Mouse (Mus musculus): Measurements from ENCODE around the gene Olfr691.
"Not testable (repeated sequence)": the region's sequence is repeated elsewhere in the genome, so short reads cannot be mapped to it uniquely, and the experiment has no call there.

The Olfr691 gene

DNA sequence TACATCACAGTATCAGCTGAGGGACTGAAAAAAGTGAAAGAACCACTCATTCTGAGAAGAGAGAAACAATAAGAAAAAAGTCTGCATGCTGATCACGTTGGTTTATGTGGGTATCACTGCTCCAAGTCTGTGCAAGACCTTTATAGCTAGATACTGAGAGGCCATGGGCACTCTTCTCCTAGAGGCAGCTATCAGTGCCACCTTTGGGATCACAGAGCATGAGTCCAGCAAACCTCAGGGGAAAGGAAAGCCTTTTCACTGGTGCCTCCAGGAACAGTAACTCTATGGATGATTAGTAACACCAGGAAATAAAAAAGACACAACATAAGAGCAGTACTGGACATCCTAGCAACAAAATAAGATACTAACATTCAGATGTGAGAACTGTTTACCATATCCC is at the start of gene Olfr691:
Gene Olfr691 (minus strand): TSS at position 101 of the 400 bp plus-strand sequence.
- DNase-seq: no peak

DNA sequence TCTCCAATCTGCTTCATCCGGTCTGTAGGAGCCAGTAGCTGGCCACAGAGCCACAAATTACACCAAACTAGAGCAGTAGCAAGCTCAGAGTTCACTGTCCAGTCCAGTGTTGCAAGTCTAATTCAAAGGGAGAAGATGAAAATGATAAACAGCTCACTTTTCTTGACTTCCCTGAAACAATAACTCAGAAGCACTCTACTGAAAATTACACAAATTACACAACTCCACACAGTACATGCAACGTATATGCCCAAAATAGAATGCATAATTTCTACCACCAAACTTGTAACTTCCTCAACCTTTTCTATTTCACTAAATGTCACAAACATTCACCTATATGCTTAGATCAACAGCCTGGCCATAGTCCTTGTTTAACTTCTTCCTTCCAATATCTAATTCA is 48.2 kb upstream of the Olfr691 start:
- DNase-seq: no peak

DNA sequence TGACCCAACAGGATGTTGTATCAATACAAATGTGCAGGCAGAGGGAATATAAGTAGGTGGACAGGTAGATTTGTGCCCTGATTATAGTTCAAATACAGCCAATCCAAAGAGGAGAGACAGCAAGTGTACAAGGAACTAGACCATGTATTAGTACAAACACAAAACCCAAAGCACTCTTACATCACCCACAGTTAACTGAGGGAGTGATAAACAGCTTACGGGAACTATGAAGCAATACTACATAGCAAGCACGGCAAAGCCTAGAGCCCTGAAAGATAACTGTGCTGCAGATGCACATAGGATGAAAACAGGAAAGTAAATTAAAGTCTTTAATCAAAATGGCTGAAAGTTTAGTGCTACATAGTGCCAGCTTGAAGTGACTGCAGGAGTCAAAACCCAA is 45.6 kb upstream of the Olfr691 start:
- DNase-seq: no peak

DNA sequence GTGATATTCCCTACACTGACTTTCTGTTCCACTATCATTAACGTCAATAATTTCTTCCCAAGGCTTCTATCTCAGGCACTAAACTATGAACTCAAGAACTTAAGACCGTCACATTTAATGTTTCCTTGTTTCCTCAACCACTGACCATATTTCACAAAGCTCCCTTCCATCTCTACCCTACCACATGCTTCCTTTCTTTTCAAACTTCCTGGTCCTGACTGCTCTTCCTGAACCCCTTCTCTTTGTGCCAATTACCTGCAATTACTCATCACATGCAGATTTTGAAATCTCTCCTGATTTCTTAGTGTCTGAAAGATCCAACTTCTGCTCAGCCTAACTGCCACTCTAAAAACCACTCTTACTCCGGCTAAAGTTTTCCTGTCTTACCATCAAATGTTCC is 38.3 kb upstream of the Olfr691 start:
- no peak for DNase-seq

DNA sequence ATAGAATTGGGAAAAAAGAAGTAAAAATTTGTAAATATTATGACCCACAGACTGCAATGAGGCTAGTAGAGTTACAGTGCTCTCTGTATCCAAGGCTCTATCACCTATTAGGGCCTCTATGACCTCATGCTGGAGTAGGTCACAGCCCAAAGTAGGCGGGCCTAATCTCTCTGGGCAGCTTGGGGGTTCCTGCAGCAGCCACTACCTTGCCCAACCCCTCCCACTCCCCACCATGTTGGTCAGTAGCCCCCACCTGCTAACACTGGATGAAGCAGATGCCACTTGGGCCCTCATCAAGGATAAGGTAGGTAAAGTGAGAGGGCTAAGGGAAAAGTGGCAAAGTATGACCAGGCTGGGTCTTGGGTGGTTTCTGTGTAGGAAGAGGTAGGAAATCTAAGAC is 32.8 kb upstream of the Olfr691 start, which contains the start of gene Gm5901:
Gene Gm5901 (plus strand): TSS at position 173 of the 400 bp plus-strand sequence.
- DNase-seq: no peak

DNA sequence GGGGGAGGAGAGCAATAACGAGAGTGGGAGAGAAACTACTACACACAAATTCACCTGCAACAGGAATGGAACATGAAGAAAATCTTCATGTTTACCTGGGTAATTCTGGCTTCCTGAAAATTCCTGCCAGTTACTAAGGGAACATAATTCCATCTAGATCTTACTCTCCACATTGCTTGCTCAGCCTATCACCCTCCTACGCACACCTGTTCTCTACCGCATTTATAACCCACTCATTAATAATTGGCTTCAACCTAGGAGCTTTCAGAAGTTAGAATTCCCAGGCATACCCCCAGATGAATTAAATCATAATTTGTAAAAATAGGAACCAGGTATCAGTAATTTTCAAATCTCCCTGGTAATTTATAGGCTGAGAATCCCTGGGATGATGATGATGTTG is 31.9 kb upstream of the Olfr691 start:
- no peak for DNase-seq

DNA sequence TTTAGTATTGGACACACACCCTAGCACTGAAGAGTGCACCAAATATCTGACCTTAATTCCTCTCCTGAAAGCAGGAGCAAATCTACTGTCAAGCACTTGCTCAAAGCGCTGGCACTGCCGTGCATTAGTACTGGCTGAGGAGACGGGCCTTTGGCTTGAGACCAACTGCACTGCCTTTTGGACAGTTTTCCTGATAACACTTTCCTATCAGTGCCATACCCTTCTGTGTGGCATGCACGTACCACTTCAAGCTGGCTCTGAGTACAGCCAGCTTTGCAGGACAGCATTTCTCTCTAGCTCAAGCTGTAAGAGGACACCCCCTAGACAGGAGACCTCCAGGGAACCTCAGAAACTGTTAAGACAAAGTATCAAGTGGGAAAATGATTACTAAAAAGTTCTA is 31.4 kb upstream of the Olfr691 start:
- DNase-seq: no peak

DNA sequence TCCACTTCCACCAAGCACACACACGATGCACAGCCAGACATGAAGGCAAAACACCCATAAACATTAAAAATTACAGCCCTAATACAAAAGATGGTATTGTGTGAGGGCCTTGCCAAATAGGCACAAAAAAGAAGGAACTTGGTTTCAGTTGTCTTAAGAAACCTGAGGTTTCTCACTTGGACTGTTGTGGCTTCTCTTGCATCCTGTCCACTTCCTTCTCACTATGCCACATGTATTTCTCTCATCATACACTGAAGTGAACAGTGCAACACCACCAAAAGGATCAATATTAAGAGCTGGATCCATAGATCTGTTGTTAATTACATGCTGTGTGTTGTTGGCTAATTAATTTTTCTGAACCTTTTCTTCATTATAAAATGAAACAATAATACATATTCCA is 30.8 kb upstream of the Olfr691 start:
- DNase-seq: no peak

DNA sequence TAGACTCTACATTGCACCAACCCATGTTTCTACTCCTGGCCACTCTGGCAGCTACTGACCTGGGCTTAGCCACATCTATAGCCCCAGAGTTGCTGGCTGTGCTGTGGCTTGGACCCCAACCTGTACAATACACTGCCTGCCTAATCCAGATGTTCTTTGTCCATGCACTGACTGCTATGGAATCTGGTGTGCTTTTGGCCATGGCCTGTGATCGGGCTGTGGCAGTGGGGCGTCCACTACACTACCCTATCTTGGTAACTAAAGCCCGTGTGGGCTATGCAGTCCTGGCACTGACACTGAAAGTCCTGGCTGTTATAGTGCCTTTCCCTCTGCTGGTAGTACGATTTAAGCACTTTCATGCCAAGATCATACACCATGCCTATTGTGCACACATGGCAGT is 26.5 kb upstream of the Olfr691 start:
- DNase-seq: no peak

DNA sequence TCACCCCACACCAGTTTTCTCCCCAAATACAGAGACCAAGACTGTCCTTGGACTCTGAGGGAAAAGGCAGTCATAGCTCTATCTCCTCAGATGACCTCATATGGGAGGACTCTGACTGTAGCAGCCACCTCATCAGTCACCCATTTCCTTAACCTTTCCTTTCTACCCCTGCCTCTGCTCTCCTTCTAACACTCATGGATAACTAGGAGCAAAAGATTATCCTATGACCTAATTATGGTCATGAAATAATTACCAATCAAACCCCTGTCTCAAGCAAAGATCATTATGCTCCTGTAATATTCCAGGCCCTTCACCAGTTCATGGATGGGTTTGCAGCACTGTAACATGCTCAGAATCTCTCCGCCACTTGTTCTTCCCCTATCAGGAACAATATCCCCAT is 25.9 kb upstream of the Olfr691 start, which contains the start of gene Olfr692:
Gene Olfr692 (plus strand): TSS at position 301 of the 400 bp plus-strand sequence.
- no peak for DNase-seq

DNA sequence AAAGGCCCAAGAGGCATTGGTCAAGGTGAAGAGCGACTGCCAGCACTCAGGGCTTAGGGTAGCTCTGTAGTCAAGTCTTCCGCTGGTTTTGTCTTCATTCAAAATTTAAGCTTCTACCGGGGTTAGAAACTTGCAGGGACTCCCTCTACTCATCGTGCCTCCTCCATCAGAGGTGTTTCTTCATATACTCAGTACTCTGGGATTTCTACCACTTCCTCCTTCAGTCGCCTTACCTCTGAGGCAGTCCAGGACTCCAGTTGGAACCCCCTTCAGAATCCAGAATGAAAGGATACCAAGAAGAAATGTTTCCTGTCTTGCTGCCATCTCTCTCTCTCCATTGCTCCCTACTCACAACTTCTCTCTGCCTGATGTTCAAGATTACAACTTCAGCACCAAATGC is 25.2 kb upstream of the Olfr691 start:
- DNase-seq: no peak

DNA sequence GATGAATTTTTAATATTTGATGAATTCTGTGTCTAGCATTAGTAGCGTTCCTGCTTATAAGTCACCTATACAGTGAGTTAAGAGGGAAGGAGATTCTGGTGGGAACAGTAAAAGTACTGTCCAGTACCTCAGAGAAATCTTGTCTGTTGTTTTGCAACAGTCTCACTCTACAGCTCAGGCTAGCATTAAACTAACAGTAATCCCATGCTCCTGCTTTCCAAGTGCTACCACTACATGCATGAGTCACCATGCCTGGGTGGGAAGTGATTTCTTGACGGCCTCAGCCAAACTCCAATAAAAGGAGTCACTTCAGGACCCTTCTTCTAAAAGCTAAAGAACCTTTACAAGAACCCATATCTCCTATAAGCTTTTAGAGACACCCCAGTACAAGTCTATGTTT is 19.6 kb upstream of the Olfr691 start:
- no peak for DNase-seq

DNA sequence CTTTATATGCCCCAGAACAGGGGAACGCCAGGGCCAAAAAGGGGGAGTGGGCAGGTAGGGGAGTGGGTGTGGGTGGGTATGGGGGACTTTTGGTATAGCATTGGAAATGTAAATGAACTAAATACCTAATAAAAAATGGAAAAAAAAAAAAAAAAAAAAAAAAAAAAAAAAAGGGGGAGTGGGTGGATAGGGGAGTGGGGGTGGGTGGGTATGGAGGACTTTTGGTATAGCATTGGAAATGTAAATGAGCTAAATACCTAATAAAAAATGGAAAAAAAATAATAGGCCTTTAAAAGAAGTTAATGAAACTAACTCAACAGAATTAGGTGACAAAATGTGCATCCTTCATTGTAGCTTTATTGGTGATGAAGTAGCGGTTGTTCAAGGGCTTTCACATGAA is 14.4 kb upstream of the Olfr691 start:
- not testable (repeated sequence) for DNase-seq

DNA sequence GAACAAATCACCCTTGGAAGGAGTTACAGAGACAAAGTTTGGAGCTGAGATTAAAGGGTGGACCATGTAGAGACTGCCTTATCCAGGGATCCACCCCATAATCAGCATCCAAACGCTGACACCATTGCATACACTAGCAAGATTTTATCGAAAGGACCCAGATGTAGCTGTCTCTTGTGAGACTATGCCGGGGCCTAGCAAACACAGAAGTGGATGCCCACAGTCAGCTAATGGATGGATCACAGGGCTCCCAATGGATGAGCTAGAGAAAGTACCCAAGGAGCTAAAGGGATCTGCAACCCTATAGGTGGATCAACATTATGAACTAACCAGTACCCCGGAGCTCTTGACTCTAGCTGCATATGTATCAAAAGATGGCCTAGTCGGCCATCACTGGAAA is 14.0 kb upstream of the Olfr691 start:
- DNase-seq: not testable (repeated sequence)

DNA sequence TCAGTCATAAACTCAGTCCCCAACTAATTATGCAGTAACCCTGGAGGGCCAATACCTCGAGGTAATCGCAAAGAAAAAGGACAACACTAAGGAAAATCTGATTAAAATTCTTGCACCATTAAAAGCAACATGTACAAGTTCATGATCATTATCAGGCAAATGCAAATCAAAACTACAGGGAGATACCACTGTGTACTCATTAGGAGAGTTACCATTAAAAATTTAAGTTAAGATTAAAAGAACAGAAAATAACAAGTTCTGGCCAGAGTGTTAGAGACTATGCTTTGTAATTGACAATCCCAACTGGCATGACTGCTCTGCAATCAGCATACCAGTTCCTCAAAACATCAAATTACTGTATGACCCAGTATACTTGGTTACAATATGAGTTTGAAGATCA is 682 bp upstream of the Olfr691 start:
- no peak for DNase-seq

DNA sequence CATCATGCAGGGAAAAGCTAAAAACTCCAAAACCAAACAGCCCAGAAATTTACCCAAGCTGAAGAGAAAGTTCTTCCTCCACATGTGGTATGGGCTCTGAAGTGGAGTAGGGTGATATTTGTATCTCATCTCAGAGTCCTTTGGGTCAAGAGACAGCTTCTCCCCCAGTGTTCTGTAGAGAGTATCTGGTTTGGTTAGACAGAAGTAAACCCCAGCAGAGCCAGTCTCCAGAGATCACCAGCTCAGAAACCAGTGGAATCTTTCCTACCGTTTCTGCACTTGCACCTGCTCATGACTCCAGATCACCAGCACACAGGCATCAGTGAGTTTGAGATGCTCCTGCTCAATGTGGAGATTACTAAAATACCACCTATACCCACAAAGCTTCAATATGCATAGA is 8.1 kb downstream of the Olfr691 start, which contains the start of gene Olfr690:
Gene Olfr690 (minus strand): TSS at position 101 of the 400 bp plus-strand sequence.
- DNase-seq: no peak

DNA sequence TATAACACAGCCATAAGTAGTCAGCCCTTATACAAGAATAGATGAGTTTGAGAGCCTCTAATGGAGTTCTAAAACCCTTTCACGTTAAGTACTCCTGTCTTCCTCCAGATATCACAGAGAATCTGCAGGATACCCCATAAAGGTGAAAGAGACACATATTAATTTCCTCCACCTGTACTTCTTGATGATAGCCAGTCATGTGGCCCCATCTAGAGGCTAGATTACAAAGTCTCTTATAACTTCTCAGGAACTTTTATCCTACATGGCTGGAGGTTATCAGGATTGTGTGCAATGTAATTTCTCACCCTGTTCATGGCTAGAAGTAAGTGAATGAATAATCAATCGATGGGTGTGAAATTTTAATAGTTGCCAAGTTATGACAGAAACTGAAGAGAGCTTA is 16.8 kb downstream of the Olfr691 start:
- no peak for DNase-seq

DNA sequence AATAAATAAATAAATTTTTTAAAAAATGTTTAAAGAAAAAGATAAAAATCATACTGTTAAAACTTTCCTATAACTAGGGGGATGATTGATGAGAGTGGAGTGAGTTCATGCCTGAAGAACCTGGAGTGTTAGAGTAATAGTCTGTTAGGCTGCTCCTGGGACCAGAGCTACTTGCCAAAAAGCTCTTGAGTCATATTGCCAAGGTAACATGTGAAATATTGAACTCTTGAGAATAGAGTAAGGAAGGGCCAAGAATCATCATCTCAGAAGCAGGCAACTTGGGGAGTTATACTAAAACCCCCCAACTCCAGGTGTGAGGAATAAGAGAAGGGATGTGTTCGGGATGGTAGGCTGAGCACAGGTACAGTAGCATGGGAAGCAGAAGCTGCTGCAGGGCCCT is 31.2 kb downstream of the Olfr691 start, which contains the start of gene Olfr689:
Gene Olfr689 (plus strand): TSS at position 301 of the 400 bp plus-strand sequence.
- no peak for DNase-seq

DNA sequence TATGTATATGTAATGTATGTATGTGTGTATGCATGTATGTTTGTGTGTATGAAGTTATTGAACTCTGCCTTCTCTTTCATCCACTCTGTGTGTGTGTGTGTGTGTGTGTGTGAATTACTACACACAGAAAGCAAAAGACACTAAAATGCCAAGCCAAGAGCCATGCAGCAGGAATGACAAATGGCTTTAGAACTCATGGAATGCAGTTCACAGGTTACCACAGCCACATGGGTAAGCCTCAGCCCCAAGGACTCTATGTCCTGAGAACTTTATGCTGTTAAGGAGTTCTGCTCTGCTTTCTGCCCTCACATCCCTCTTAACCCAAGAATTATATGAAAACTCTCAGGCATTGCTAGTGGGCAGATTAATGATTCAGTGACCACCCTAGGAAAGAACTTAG is 52.0 kb downstream of the Olfr691 start:
- DNase-seq: no peak

DNA sequence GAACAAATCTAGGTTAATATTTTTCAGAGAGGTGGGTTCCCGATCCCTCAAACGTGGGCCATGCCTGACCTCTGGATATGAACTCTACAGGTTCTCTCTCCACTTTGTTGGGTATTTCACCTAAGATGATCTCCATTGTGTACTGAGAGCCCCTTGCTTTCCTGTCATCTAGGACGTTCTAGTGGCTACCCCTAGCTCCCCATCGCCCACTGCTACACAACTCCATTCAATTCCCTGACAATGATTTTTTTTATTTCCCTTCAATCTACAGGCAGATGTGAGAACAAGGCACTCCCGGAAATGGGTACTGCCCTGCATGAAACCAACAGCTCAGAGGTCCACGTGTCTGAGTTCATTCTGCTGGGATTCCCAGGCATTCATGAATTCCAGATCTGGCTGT is 54.3 kb downstream of the Olfr691 start, which contains the start of gene Olfr688:
Gene Olfr688 (plus strand): TSS at position 301 of the 400 bp plus-strand sequence.
- DNase-seq: no peak
